Mouse (Mus musculus) brain, embryonic 14.5 days (tissue): Measurements from ENCODE around the gene Gosr2. TPM values are rescaled to one million over a fixed set of nuclear protein-coding genes. Genes with fewer than 3 reads are reported as not detected.

Experiments
- DNase-seq: peaks from one replicate; pipeline ENCODE4 v3.0.0-alpha.2; 2011; ENCODE audit warnings: low read depth
- CTCF ChIP-seq: fragments of 200-500 bp; IDR thresholded peaks from 2 replicates; pipeline ENCODE4 v1.5.1; 2012; ENCODE audit warnings: inconsistent platforms, mild to moderate bottlenecking, moderate library complexity, borderline replicate concordance; ENCODE audit not compliant: insufficient read depth, insufficient read length; ENCODE audit errors: extremely low read depth
- POLR2A ChIP-seq: fragments of 200-500 bp; IDR thresholded peaks from 2 replicates; pipeline ENCODE4 v1.6.1; 2012; ENCODE audit warnings: mild to moderate bottlenecking, inconsistent platforms, borderline replicate concordance; ENCODE audit not compliant: poor library complexity, insufficient read depth, insufficient read length, severe bottlenecking; ENCODE audit errors: extremely low read depth
- polyA plus RNA-seq: library from polyadenylated mRNA; depleted of rRNA; stranded (reverse); fragments of >200 nt; gene quantifications from 2 replicates; pipeline ENCODE4 v1.2.3, GENCODE M21; 2012

Gosr2 gene
- polyA plus RNA-seq, 1 experiment = 98.0 TPM

- no peak for TF ChIP-seq POLR2A
- TF ChIP-seq CTCF = no peak
- DNase-seq = peak; percentile 9
Observed at GRCm38 (mm10) chr11:103688980-103689378, 8.7 kb downstream of the Gosr2 start.

- no peak for TF ChIP-seq POLR2A
- TF ChIP-seq CTCF = no peak
- DNase-seq = no peak
Observed at GRCm38 (mm10) chr11:103688271-103688979, 9.3 kb downstream of the Gosr2 start.

GRCm38 (mm10) chr11:103686706-103687105 lies 11.0 kb downstream of the Gosr2 start:
- no peak for DNase-seq
- TF ChIP-seq POLR2A (no peak), CTCF (no peak)

GRCm38 (mm10) chr11:103685261-103685736 lies 12.4 kb downstream of the Gosr2 start:
- TF ChIP-seq CTCF = no peak
- no peak for TF ChIP-seq POLR2A
- DNase-seq = peak; percentile 73

- DNase-seq = no peak
- TF ChIP-seq POLR2A = no peak
- TF ChIP-seq CTCF = no peak
Observed at GRCm38 (mm10) chr11:103683667-103684334, 13.9 kb downstream of the Gosr2 start.

GRCm38 (mm10) chr11:103677042-103677441 lies 20.7 kb downstream of the Gosr2 start:
- peak; percentile 57 for TF ChIP-seq CTCF
- DNase-seq = peak; percentile 38

- TF ChIP-seq POLR2A = no peak
- TF ChIP-seq CTCF = peak; percentile 84; the same call in 1 of the 2 replicates
- peak; percentile 81 for DNase-seq
Observed at GRCm38 (mm10) chr11:103675556-103675955, 22.1 kb downstream of the Gosr2 start.

- DNase-seq = peak; percentile 84
- no peak for TF ChIP-seq POLR2A
Observed at GRCm38 (mm10) chr11:103666907-103667426, 30.7 kb downstream of the Gosr2 start.

- TF ChIP-seq CTCF (no peak), POLR2A (no peak)
Observed at GRCm38 (mm10) chr11:103666181-103666906, 31.4 kb downstream of the Gosr2 start.

GRCm38 (mm10) chr11:103665695-103666094 lies 32.0 kb downstream of the Gosr2 start:
- peak; percentile 42 for DNase-seq
- no peak for TF ChIP-seq CTCF
- TF ChIP-seq POLR2A = no peak

More at GRCm38 (mm10) chr11:103666181-103666906, 31.4 kb downstream of the Gosr2 start:
- peak; percentile 90 for DNase-seq

- no peak for DNase-seq
- TF ChIP-seq CTCF = no peak
- TF ChIP-seq POLR2A = no peak
Observed at GRCm38 (mm10) chr11:103663119-103663518, 34.6 kb downstream of the Gosr2 start.
